Mouse (Mus musculus): ENCODE results near the gene Inip. TPM values are rescaled to one million over a fixed set of nuclear protein-coding genes. Genes with fewer than 3 reads are reported as not detected.

The Inip gene
- polyA plus RNA-seq, 1 experiment from 2014 or later = 78.5 TPM

DNA sequence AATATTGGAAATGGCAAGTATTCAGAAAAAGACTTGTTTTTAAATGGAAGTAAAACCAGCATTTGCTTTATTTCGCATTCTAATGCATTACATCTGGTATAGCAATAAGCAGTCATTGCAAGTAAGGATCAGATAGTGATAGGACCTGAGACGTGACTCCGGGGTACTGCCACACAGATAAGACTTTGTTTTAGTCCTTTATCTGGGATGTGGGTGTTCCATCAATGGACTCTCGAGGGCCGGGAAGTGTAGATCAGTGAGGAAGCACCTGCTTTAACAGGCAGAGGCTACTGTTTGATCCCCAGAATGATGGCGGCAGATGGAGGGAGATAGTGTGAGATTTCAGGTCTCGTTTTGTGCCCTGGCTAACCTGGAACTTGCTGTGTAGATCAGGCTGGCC is 69.8 kb downstream of the Inip start:
- ATAC-seq (ENCODE audit: insufficient number of reproducible peaks, insufficient read depth, low FRiP score, low TSS enrichment, low read depth) = no peak
- WGBS = 87% methylated on average over 7 of the region's 7 CpGs

DNA sequence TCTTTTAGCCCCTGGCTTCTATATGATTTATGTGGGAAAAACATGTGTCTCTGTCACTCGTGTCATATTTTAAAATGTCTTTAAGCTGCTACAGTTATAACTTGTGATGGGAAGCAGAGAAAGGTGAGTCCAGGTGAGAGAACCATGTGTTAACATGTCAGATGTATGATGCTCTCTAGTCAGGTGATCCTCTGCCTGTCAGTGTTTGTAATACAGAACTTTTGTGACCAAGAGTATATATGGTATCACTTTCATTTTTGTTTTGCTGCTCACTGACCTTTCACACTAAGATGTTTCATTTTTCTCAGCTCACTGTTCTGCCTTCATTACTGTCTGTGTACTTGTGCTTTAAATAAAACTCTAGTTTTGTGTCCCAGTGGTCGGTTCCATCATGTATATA is 72.5 kb downstream of the Inip start:
- Histone ChIP-seq H3K36me3 (no peaks in the 10 kb centered on the region), H3K4me3 (replicated peaks) (no peak overlapping the region), H3K27me3 (no peaks in the 10 kb centered on the region), H3K4me2 (no peak overlapping the region), H3K9me3 (no peaks in the 10 kb centered on the region), H3K4me1 (replicated peaks) (peaks cover 17% of the 10 kb centered on the region), H3K9ac (replicated peaks) (no peak overlapping the region), H3K27ac (no peak overlapping the region)
- 79% methylated on average over 2 of the region's 2 CpGs for WGBS
- no peak for ATAC-seq (ENCODE audit: insufficient number of reproducible peaks, insufficient read depth, low FRiP score, low TSS enrichment, low read depth)

More for the DNA sequence above, 69.8 kb downstream of the Inip start:
- Histone ChIP-seq H3K27ac (no peak overlapping the region), H3K36me3 (no peaks in the 10 kb centered on the region), H3K4me3 (replicated peaks) (no peak overlapping the region), H3K9me3 (0 out of 2 replicates have a peak, but pooled peaks cover 3% of the 10 kb centered on the region), H3K4me1 (replicated peaks) (peaks cover 17% of the 10 kb centered on the region), H3K27me3 (no peaks in the 10 kb centered on the region), H3K9ac (replicated peaks) (no peak overlapping the region), H3K4me2 (no peak overlapping the region)

DNA sequence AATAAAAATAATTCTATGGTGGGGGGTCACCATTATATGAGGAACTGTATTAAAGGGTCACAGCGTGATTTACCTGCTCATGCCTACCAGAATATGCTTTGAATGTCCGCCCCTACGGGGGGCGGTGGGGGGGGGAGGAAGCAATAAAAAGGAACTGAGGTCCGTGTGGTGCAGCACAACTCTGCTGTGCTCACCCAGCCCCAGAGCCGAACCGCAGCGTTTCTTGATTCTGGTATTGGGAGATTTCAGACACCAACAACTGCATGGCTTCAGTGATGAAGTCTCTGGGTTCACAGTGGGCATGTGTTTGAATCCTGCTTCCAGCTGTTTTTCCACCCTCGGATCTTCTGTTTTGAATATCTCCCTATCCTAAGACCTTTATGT is 73.5 kb downstream of the Inip start:
- H3K9me3 ChIP-seq = no peaks in the 10 kb centered on the region
- 70% methylated on average over 9 of the region's 9 CpGs for WGBS
- H3K27ac ChIP-seq = no peak overlapping the region
- ATAC-seq (ENCODE audit: insufficient number of reproducible peaks, insufficient read depth, low FRiP score, low TSS enrichment, low read depth) = no peak
- H3K36me3 ChIP-seq = no peaks in the 10 kb centered on the region
- no peak overlapping the region for H3K4me3 ChIP-seq (replicated peaks)
- no peak overlapping the region for H3K9ac ChIP-seq (replicated peaks)
- no peaks in the 10 kb centered on the region for H3K27me3 ChIP-seq
- H3K4me1 ChIP-seq (replicated peaks) = peaks cover 17% of the 10 kb centered on the region
- no peak overlapping the region for H3K4me2 ChIP-seq

DNA sequence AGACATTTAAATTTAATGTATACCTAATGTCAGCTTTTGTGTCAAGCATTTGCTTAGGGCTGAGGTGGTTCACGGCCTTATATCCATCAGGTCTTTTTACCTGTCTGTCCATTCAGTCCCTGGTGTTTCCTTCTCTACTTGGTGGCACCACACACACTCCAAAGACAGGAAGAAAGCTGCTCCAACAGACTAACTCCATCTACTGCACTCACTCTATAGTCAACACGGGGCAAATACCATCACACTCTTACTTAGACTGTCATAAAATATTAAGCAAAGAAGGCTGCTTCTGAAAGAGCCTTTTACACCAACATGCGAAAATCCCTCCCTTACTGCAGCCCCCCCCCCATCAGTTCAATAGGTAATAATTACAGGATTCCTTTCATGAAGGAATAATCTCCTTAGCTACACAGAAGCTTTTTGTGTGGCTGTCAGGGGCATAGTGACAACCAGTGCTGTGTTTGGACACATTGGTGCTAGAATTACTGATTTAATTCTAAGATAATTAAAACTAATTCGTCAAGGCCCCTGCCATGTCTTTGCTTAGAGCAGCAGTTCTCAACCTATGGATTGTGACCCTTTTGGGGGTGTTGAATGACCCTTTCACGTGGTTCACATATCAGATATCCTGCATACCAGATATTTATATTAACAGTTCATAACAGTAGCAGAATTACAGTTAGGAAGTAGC is 74.1 kb downstream of the Inip start:
- Histone ChIP-seq H3K27ac (no peak overlapping the region), H3K9me3 (no peaks in the 10 kb centered on the region), H3K27me3 (no peaks in the 10 kb centered on the region), H3K36me3 (no peaks in the 10 kb centered on the region), H3K4me3 (replicated peaks) (no peak overlapping the region), H3K4me2 (no peak overlapping the region), H3K4me1 (replicated peaks) (peaks cover 17% of the 10 kb centered on the region), H3K9ac (replicated peaks) (no peak overlapping the region)
- WGBS = 65% methylated on average over 5 of the region's 5 CpGs
- no peak for ATAC-seq (ENCODE audit: insufficient number of reproducible peaks, insufficient read depth, low FRiP score, low TSS enrichment, low read depth)

DNA sequence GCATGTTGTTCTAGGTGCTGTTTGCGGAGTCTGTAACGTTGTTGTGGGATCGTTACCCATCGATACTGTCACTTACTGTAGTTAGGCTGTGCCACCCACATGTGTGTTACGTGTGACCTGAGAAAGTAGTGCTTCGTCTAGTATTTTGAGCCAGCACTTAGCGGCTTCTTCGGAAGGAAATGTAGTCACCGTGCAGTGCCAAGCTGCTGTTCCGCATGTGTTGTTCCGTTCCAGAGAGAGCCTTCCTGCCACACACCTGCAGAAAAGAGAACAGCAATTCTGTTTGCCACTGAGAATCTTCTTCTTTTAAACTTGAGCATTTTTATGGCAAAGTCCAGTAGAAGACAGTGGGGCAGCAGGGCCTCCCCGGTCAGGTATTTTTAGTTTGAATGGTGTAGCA is 74.9 kb downstream of the Inip start:
- Histone ChIP-seq H3K27ac (no peak overlapping the region), H3K4me2 (no peak overlapping the region), H3K9ac (replicated peaks) (no peak overlapping the region), H3K4me3 (replicated peaks) (no peak overlapping the region), H3K4me1 (replicated peaks) (peaks cover 17% of the 10 kb centered on the region), H3K27me3 (no peaks in the 10 kb centered on the region), H3K36me3 (no peaks in the 10 kb centered on the region), H3K9me3 (no peaks in the 10 kb centered on the region)
- ATAC-seq (ENCODE audit: insufficient number of reproducible peaks, insufficient read depth, low FRiP score, low TSS enrichment, low read depth) = no peak
- WGBS = 94% methylated on average over 12 of the region's 12 CpGs

DNA sequence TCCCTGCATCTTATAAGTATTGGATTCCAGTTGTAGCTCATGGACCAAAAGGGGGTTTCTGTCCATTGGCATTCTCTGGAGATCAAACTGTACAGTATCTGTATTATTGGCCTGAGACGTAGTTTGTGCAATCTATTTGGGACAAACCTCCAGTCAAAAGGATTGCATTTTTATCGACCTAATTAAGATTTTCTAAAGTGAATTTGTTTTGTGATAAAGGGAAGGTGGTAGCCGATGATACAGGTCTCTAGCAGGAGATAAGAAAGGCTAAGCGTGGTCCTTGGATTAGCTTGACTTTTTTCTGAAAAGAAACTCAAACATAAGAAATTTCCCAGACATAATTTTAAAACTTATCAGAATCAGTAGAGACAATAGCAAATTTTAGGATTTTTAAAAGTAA is 75.8 kb downstream of the Inip start:
- H3K4me1 ChIP-seq (replicated peaks) = peaks cover 20% of the 10 kb centered on the region

DNA sequence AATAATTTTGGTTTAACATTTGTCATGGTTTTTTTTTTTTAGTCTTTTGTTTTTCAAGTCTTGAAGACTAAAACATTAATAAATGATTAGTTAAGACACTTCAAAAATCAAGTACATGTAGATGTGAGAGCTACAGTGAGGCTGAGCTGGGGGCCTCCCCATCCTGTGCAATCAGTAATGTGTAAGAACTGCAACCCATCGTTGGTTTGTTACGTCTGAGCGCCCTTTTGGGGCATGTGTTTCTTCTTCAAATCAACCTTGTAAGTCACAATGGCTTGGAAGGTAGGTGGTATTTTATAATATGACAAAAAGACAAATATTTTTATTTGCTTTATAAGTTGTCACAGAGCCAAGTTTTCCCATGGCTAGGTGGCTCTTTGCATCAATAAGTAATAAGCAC is 79.6 kb downstream of the Inip start:
- H3K4me1 ChIP-seq (replicated peaks) = peaks cover 19% of the 10 kb centered on the region
- 78% methylated on average over 3 of the region's 3 CpGs for WGBS
- no peak for ATAC-seq (ENCODE audit: insufficient number of reproducible peaks, insufficient read depth, low FRiP score, low TSS enrichment, low read depth)
- H3K27me3 ChIP-seq = no peaks in the 10 kb centered on the region
- H3K9ac ChIP-seq (replicated peaks) = no peak overlapping the region
- no peak overlapping the region for H3K4me3 ChIP-seq (replicated peaks)
- no peaks in the 10 kb centered on the region for H3K9me3 ChIP-seq
- H3K36me3 ChIP-seq = peaks cover 11% of the 10 kb centered on the region
- H3K27ac ChIP-seq = no peak overlapping the region
- no peak overlapping the region for H3K4me2 ChIP-seq

More for the DNA sequence above, 75.8 kb downstream of the Inip start:
- no peak overlapping the region for H3K27ac ChIP-seq
- H3K27me3 ChIP-seq = no peaks in the 10 kb centered on the region
- no peak overlapping the region for H3K9ac ChIP-seq (replicated peaks)
- H3K9me3 ChIP-seq = no peaks in the 10 kb centered on the region
- H3K4me2 ChIP-seq = no peak overlapping the region
- H3K4me3 ChIP-seq (replicated peaks) = no peak overlapping the region
- no peak for ATAC-seq (ENCODE audit: insufficient number of reproducible peaks, insufficient read depth, low FRiP score, low TSS enrichment, low read depth)
- 86% methylated on average over 4 of the region's 4 CpGs for WGBS
- peaks cover under 1% of the 10 kb centered on the region; the same call in 1 of the 2 replicates for H3K36me3 ChIP-seq

Other genes with a start within 250 kb of the Inip start
- 23.2 and 23.3 TPM in 2 replicates for gene Hsdl2, start 220.0 kb downstream of the Inip start, polyA plus RNA-seq (2016; fragmentation: Nextera tagmentation; extraction: Ambion mirVana)
- 35.2 and 36.3 TPM in 2 replicates for gene E130308A19Rik, start 175.4 kb downstream of the Inip start, polyA plus RNA-seq (2016; fragmentation: Nextera tagmentation; extraction: Ambion mirVana)
- 8.5 and 8.6 TPM in 2 replicates for gene Snx30, start 4.3 kb upstream of the Inip start, polyA plus RNA-seq (2016; fragmentation: Nextera tagmentation; extraction: Ambion mirVana)
- gene Slc46a2, start 113.5 kb upstream of the Inip start, polyA plus RNA-seq (2016; fragmentation: Nextera tagmentation; extraction: Ambion mirVana) = not detected in 2 replicates
- not detected in 2 replicates for gene Mup4, start 159.1 kb upstream of the Inip start, polyA plus RNA-seq (2016; fragmentation: Nextera tagmentation; extraction: Ambion mirVana)
- not detected in 2 replicates for gene Mup6, start 162.7 kb upstream of the Inip start, polyA plus RNA-seq (2016; fragmentation: Nextera tagmentation; extraction: Ambion mirVana)

Measured in limb, embryonic 12.5 days (tissue).